Mouse (Mus musculus): Measurements from ENCODE around the gene Stx17.

The Stx17 gene

DNA sequence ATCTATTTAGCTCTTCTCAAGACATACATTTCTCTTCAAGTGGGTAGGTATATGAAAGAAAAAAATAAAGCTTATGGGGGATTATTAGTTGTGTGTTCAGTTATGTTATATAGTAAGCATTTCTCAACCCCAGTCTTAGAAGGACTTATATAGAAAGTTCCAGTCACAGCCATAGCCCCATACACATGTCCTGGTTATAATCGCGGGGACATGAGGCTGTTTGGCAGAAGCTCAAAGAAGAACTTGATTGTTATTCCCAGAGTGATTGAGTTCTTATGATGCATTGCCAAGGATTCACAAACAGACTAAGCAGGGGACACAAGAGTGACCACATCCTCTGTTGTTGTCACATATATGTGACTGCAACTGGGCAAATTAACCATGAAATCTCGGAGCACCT lies 51.0 kb downstream of the Stx17 start:
- DNase-seq, result no peak

GRCm38 (mm10) chr4:48180922-48181321 lies 56.2 kb downstream of the Stx17 start:
- DNase-seq, result no peak

GRCm38 (mm10) chr4:48181366-48181765 lies 56.7 kb downstream of the Stx17 start:
- DNase-seq, result no peak

DNA sequence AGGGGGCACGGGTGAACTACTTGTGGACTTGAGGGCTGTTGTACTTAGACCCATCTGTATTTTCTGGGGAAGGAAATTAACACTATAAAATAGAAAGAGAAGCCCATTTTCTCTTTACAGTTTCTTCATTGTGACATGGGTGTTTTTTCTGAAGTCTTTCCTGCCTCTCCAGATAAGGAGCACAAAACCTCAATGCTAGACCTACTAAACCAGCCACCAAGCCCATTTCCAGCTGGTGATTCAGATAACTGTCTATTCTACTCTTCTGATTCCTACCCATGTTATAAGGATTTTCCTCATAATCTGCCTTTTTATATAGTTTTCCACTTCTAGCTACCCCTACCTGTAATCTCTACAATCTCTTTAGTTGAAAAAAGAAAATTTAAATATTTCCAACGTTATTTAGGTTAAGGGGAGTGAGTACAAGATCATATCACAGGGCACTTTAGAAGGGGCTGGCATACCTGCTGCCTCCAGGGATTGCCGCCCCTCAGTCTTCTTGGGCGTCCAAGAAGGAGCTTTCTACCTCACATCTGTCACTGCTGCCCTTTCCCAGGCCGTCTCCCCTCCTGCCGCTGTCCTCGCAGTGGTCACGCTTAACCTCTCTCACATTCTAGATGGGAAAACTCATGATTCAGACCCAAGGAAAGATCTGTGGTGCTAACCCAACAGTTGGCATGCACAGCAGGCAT lies 57.5 kb downstream of the Stx17 start:
- DNase-seq, result no peak

GRCm38 (mm10) chr4:48197925-48198324 lies 73.2 kb downstream of the Stx17 start:
- DNase-seq, result no peak

DNA sequence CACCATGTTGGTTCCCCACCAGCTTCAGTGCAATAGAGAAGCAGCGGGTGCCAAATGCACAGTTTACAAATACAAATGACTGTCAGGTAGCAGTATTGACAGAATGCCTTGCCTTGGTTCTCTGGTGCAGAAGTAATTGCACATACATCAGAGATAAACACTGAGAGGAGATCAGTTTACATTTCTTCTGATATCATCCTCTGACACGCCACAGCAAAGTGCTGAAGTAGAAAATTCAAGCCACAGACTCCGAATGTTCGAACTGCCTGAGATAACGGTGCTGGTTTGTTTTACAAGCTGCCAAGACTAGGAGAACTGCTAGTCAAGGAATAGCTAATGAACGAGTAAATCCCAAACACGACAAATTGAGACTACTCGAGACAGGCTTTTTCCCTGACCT lies 73.7 kb downstream of the Stx17 start:
- no peak for DNase-seq

DNA sequence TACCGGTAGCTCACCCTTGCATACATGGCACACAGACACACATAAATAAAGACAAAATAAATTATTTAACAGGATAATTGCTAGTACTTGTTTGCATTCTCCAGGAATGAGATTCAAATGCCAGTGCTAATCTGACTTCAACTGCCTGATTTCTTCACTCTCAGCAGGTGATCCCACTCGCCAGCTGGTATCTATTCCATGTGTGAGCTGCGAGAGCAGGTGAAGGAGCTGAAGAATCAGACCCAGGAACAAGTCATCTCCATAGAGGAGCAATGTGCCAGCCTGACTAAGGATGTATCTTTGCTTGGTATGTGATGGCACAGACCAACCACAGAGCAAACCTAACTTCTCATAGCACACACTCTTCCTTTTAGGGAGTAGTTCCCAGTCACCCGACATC lies 78.8 kb downstream of the Stx17 start:
- no peak for DNase-seq

DNA sequence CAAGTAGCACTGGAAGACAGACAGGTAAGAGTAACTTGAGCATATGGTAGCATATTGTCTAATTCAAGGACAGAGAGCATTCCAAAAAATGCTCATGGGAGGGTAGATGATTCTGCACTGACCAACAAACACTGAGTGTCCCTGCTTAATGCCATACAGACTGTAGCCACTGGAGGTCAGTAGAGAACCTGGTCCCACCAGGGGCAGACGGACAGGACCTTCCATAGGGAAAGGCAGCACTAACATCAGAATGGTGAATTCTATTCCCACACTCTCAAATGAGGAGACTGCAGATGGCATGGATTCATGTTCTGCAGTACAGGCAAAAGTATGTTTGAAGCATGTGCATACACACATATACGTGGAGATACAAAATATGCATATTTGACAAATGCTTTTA lies 100.5 kb downstream of the Stx17 start:
- peak; percentile 28 for DNase-seq

DNA sequence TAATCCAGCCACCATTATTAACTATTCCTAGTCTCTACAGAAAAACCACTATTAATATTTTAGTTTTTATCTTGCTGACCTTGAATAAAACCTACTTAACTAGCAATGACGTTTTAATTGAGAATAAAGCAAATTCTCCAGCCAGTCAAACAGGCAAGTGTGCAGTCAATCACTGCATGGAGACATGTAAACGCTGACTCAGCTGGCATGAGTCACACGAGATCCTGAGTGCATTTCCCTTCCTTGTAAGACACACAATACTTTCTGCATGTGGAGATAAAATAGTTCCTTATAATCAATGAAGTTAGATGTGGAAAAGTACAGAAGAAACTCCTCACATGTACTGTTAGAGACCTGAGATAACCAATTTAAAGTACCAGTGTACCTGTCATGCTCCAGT lies 100.9 kb downstream of the Stx17 start:
- DNase-seq, result no peak

- no peak for DNase-seq
These were observed 102.1 kb downstream of the Stx17 start for GRCm38 (mm10) chr4:48226800-48227199.

Measured in layer of hippocampus, adult 9-11 months (tissue).